Mouse (Mus musculus) cerebellum, postnatal 36 days (tissue): Measurements from ENCODE around the gene Six2.

ENCODE experiments used
- DNase-seq, 2 experiments: peaks; one replicate each; pipeline ENCODE4 v3.0.0; 2021 to 2022; ENCODE audit warnings: mixed read lengths in 2 of 2

Gene Six2

GRCm38 (mm10) chr17:85688236-85688910 is at the start of gene Six2:
Six2 (minus strand) TSS chr17:85688274.
- no peak for DNase-seq

GRCm38 (mm10) chr17:85737090-85737780 is 49.2 kb upstream of the Six2 start:
- DNase-seq: no peak

GRCm38 (mm10) chr17:85731329-85731728 is 43.3 kb upstream of the Six2 start:
- no peak for DNase-seq

GRCm38 (mm10) chr17:85730231-85731015 is 42.3 kb upstream of the Six2 start:
- DNase-seq: no peak

- DNase-seq: peak in 1 of 2 experiments; percentile 5
Observed at GRCm38 (mm10) chr17:85728071-85728718, 40.1 kb upstream of the Six2 start.

- DNase-seq: no peak
Observed at GRCm38 (mm10) chr17:85725988-85726387, 37.9 kb upstream of the Six2 start.

- DNase-seq: no peak
Observed at GRCm38 (mm10) chr17:85723166-85723565, 35.1 kb upstream of the Six2 start.

- no peak for DNase-seq
Observed at GRCm38 (mm10) chr17:85717266-85717665, 29.2 kb upstream of the Six2 start.

- no peak for DNase-seq
Observed at GRCm38 (mm10) chr17:85715784-85716183, 27.7 kb upstream of the Six2 start.

GRCm38 (mm10) chr17:85714370-85714769 is 26.3 kb upstream of the Six2 start:
- DNase-seq: no peak

GRCm38 (mm10) chr17:85712874-85713273 is 24.8 kb upstream of the Six2 start:
- DNase-seq: no peak

- DNase-seq: no peak
Observed at GRCm38 (mm10) chr17:85704369-85705260, 16.5 kb upstream of the Six2 start.

- DNase-seq: no peak
Observed at GRCm38 (mm10) chr17:85700028-85700427, 12.0 kb upstream of the Six2 start.

GRCm38 (mm10) chr17:85698643-85699042 is 10.6 kb upstream of the Six2 start:
- DNase-seq: no peak

- no peak for DNase-seq
Observed at GRCm38 (mm10) chr17:85697976-85698375, 9.9 kb upstream of the Six2 start.

GRCm38 (mm10) chr17:85694499-85694898 is 6.4 kb upstream of the Six2 start:
- DNase-seq: no peak

GRCm38 (mm10) chr17:85693101-85693500 is 5.0 kb upstream of the Six2 start:
- no peak for DNase-seq

GRCm38 (mm10) chr17:85692594-85692993 is 4.5 kb upstream of the Six2 start:
- DNase-seq: no peak

- peak in 1 of 2 experiments; percentile 25 for DNase-seq
Observed at GRCm38 (mm10) chr17:85691701-85692536, 3.8 kb upstream of the Six2 start.

GRCm38 (mm10) chr17:85690969-85691335 is 2.9 kb upstream of the Six2 start:
- DNase-seq: no peak

- DNase-seq: no peak
Observed at GRCm38 (mm10) chr17:85690323-85690968, 2.4 kb upstream of the Six2 start.
